Mouse (Mus musculus) ES-E14 (cell line): ENCODE results near the gene Wdr63.

ENCODE experiments used
- HCFC1 ChIP-seq: IDR thresholded peaks from 2 replicates; pipeline ENCODE4 v1.6.1; 2012; ENCODE audit warnings: low read length, inconsistent platforms, borderline replicate concordance; ENCODE audit not compliant: insufficient read depth
- ZC3H11A ChIP-seq: IDR thresholded peaks from 2 replicates; pipeline ENCODE4 v1.6.1; 2012; ENCODE audit warnings: low read depth, mild to moderate bottlenecking, inconsistent platforms, low read length, borderline replicate concordance
- ZNF384 ChIP-seq: IDR thresholded peaks from 2 replicates; pipeline ENCODE4 v1.6.1; 2012; ENCODE audit warnings: low read depth, low read length, inconsistent platforms

DNA sequence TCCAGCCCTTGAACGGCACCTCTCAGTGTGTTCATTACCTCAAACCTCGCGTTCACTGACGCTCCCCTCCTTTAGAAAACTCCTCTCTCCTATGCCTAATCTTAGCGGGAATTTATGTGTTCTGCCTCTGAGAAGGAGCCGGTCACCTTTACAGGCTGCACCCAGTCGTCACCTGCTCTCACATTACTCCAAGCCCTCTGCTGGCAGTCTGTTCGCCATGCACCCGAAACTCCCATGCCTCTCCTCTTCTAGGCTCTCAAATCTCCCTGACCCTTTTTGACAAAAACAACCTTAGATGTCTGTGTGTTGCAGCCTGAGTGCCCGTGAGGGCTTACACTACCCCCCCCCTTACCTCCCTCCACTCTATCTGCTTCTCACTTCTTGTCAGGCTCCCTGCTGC lies 28.5 kb upstream of the Wdr63 start:
- no peak for TF ChIP-seq ZNF384
- no peak for TF ChIP-seq HCFC1
- TF ChIP-seq ZC3H11A = no peak
